Mouse (Mus musculus) forelimb bud, embryonic 11.5 days (tissue): ENCODE measurements at regions not wholly inside any gene's neighbourhood (a gene's known extent, or its start where the extent isn't known, plus 50 kb on each side); places are given as distances from the start of the nearest gene placed in this dataset.
"Not testable (repeated sequence)": the region's sequence is repeated elsewhere in the genome, so short reads cannot be mapped to it uniquely, and the experiment has no call there.

Source experiments
- DNase-seq: peaks from one replicate; pipeline ENCODE4 v3.0.0-alpha.2; 2012; ENCODE audit warnings: low read depth, low spot score

- no peak for DNase-seq
Observed at GRCm38 (mm10) chr2:53276435-53276834, 84.9 kb downstream of the Arl6ip6 start.

GRCm38 (mm10) chr2:53301712-53302423, 110.3 kb downstream of the Arl6ip6 start:
- DNase-seq = no peak

GRCm38 (mm10) chr2:53330680-53331079, 139.2 kb downstream of the Arl6ip6 start:
- DNase-seq = peak; percentile 41

- no peak for DNase-seq
Observed at GRCm38 (mm10) chr2:53359026-53359425, 167.5 kb downstream of the Arl6ip6 start.

GRCm38 (mm10) chr2:53382348-53382747, 190.8 kb downstream of the Arl6ip6 start:
- DNase-seq = no peak

- DNase-seq = peak; percentile 23
Observed at GRCm38 (mm10) chr2:53384545-53385176, 193.1 kb downstream of the Arl6ip6 start.

- no peak for DNase-seq
Observed at GRCm38 (mm10) chr2:53388652-53389051, 197.1 kb downstream of the Arl6ip6 start.

- no peak for DNase-seq
Observed at GRCm38 (mm10) chr2:53414471-53414870, 222.9 kb downstream of the Arl6ip6 start.

- DNase-seq = no peak
Observed at GRCm38 (mm10) chr2:53437046-53437815, 245.7 kb downstream of the Arl6ip6 start.

GRCm38 (mm10) chr2:53440301-53440700, 248.8 kb downstream of the Arl6ip6 start:
- DNase-seq = peak; percentile 72

GRCm38 (mm10) chr2:53460265-53460664, 268.7 kb downstream of the Arl6ip6 start:
- no peak for DNase-seq

- DNase-seq = no peak
Observed at GRCm38 (mm10) chr2:53474455-53474854, 282.9 kb downstream of the Arl6ip6 start.

GRCm38 (mm10) chr2:53479051-53479450, 287.5 kb downstream of the Arl6ip6 start:
- not testable (repeated sequence) for DNase-seq

- DNase-seq = no peak
Observed at GRCm38 (mm10) chr2:53488301-53488700, 296.8 kb downstream of the Arl6ip6 start.

GRCm38 (mm10) chr2:53490805-53491585, 299.5 kb downstream of the Arl6ip6 start:
- DNase-seq = no peak

GRCm38 (mm10) chr2:53492788-53493187, 301.3 kb downstream of the Arl6ip6 start:
- DNase-seq = no peak

GRCm38 (mm10) chr2:53501657-53502274, 310.2 kb downstream of the Arl6ip6 start:
- peak; percentile 11 for DNase-seq

GRCm38 (mm10) chr2:53502275-53502667, 310.7 kb downstream of the Arl6ip6 start:
- DNase-seq = no peak

- no peak for DNase-seq
Observed at GRCm38 (mm10) chr2:53542097-53542496, 350.6 kb downstream of the Arl6ip6 start.

GRCm38 (mm10) chr2:53574007-53574406, 382.5 kb downstream of the Arl6ip6 start:
- no peak for DNase-seq

GRCm38 (mm10) chr2:53605829-53606228, 414.3 kb downstream of the Arl6ip6 start:
- DNase-seq = no peak
